Comparison of ENCODE assay signal across 13 mouse cellular contexts in genomic region chr8:109465056-109465455, GRCm38 (mm10). TPM values are rescaled to one million over a fixed set of nuclear protein-coding genes. Genes with fewer than 3 reads are reported as not detected.
DNase-seq lines count a peak whose midpoint lies in the region; TF ChIP-seq lines count a peak whose summit lies in the region.
"Had no signal": no experiment of that assay in that cellular context is flagged by ENCODE, and none has a peak within 500 bp of the region (broad histone marks: within the 10 kb centered on the region; RNA-seq: fewer than 3 reads in every experiment).

No protein-coding gene starts in this region.

- H3K4me3 ChIP-seq in cerebellum, adult 2 months (replicated peaks; ENCODE audit: insufficient read depth, low read depth, low read length): no peak overlapping the region

- H3K27me3 ChIP-seq in cerebellum, adult 2 months (ENCODE audit: control insufficient read depth, insufficient read depth, low read length): no peaks in the 10 kb centered on the region

- H3K27ac ChIP-seq in cerebellum, adult 2 months (ENCODE audit: insufficient read depth, low read length): no peak overlapping the region
- H3K27ac ChIP-seq: macrophage had no signal

- peak; percentile 35 to 36 for DNase-seq in cerebellum, postnatal 10 days
- no peak for DNase-seq in cerebellum, adult 2 months
- DNase-seq in right cerebral cortex, postnatal 4 days: peak; percentile 24
- no peak for DNase-seq in right cerebral cortex, postnatal 25 days
- DNase-seq in mesoderm, embryonic 11.5 days (ENCODE audit: low read depth, low spot score): peak; percentile 19
- no peak for DNase-seq in adrenal gland, postnatal 36 days
- DNase-seq in lung, postnatal 4 days: no peak
- no peak for DNase-seq in kidney, adult 11 months
- DNase-seq: gastrocnemius, postnatal 14 days had no signal

- TF ChIP-seq POLR2A in cerebellum, adult 2 months (IDR thresholded peaks at IDR 0.05; ENCODE audit: borderline replicate concordance, insufficient read depth, low read length): no peak

- WGBS in cerebellum, adult 2 months: 69% methylated on average over 3 of the region's 3 CpGs

- no peak for TF ChIP-seq CTCF in cerebellum, adult 2 months (IDR thresholded peaks at IDR 0.05; ENCODE audit: borderline replicate concordance, insufficient read depth, low read depth, low read length)

- 0 out of 2 replicates have a peak, but pooled peaks cover 2% of the 10 kb centered on the region for H3K4me1 ChIP-seq in cerebellum, adult 2 months (ENCODE audit: control insufficient read depth, insufficient read depth, low read length)

RNA-seq across cellular contexts. Expression of gene Pmfbp1, which starts 28.8 kb away (rescaled TPM):
- polyA plus RNA-seq in cerebellum, adult 2 months (2012; rRNA removed): 0.36 and 0.80 TPM in 2 replicates
- not detected for total RNA-seq in adrenal gland, postnatal 36 days (2021)
- total RNA-seq: adrenal gland, adult 2 months; heart, postnatal 4 days had no signal
- polyA plus RNA-seq: adrenal gland, adult 2 months; macrophage; stomach, embryonic 14.5 days had no signal

Comparison
In these comparisons a context has a peak if more than half of its experiments do, and no peak if none do; other contexts are left out.
1. DNase-seq: peak in cerebellum, postnatal 10 days (2 of 2), right cerebral cortex, postnatal 4 days (single experiment) and mesoderm, embryonic 11.5 days (single experiment); none in cerebellum, adult 2 months (0 of 2), right cerebral cortex, postnatal 25 days (single experiment), adrenal gland, postnatal 36 days (0 of 2), lung, postnatal 4 days (0 of 2) and kidney, adult 11 months (single experiment).